Mouse (Mus musculus): Measurements from ENCODE around the gene Rhbdl2. TPM values are rescaled to one million over a fixed set of nuclear protein-coding genes. Genes with fewer than 3 reads are reported as not detected.

Rhbdl2 gene
- polyA plus RNA-seq (2012; rRNA removed): 0.12 TPM in 1 of 2 replicates, not detected in the other

GRCm38 (mm10) chr4:123787191-123787985 is at the start of gene Rhbdl2:
TSS of gene Rhbdl2 (plus strand) at chr4:123787874.

DNA sequence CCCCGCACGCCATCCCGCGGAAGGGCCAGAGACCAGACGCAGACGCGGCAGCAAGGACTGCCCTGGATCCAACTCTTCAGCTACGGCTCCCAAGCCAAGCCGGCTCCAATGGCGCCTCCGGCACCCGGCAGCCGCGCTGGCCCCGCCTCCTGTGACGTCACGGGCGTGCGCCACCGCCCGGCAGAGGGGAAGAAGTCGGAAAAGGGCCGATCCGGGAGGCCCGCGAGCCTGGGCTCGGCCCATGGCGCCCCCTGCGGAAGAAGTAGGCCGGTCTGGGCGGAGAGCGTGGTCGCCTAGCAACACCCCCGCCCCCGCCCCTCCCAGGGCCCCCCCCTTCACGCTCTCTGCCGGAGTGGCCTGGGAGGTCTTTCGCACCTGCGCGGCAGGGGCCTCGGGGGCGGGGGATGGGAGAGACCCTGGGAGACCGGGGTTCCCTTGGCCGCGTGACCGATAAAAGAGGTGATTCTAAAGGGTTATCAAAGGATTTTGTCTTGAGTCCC is 37.5 kb upstream of the Rhbdl2 start, which contains the start of gene Akirin1:
Akirin1 (minus strand) TSS at position 194 of the 500 bp plus-strand sequence.

GRCm38 (mm10) chr4:123859379-123859778 is 71.7 kb downstream of the Rhbdl2 start, which contains the start of gene 4933427I04Rik:
TSS of gene 4933427I04Rik (plus strand) at chr4:123859679.

Other genes starting within 250 kb of the Rhbdl2 start
- 15.8 and 17.9 TPM in 2 replicates for gene Macf1, start 103.5 kb upstream of the Rhbdl2 start, polyA plus RNA-seq (2012; rRNA removed)
- 128 and 130 TPM in 2 replicates for gene Ndufs5, start 69.7 kb upstream of the Rhbdl2 start, polyA plus RNA-seq (2012; rRNA removed)
- 14.8 and 17.4 TPM in 2 replicates for gene Akirin1, start 37.5 kb upstream of the Rhbdl2 start, polyA plus RNA-seq (2012; rRNA removed)
- not detected in 2 replicates for gene 4933427I04Rik, start 71.8 kb downstream of the Rhbdl2 start, polyA plus RNA-seq (2012; rRNA removed)
- gene Mycbp, start 117.0 kb downstream of the Rhbdl2 start, polyA plus RNA-seq (2012; rRNA removed): 14.2 and 14.4 TPM in 2 replicates
- 17.7 and 20.5 TPM in 2 replicates for gene Rragc, start 129.6 kb downstream of the Rhbdl2 start, polyA plus RNA-seq (2012; rRNA removed)
- not detected in 2 replicates for gene 4930535I16Rik, start 130.1 kb downstream of the Rhbdl2 start, polyA plus RNA-seq (2012; rRNA removed)